Mouse (Mus musculus) midbrain, embryonic 14.5 days (tissue): ENCODE data around the gene Ildr2. TPM values are rescaled to one million over a fixed set of nuclear protein-coding genes. Genes with fewer than 3 reads are reported as not detected.

Experiments
- ATAC-seq: fragments of 200-750 bp; cut with Nextera tagmentation; 2 replicates; pipeline ENCODE4 v1.8.0; 2017; ENCODE audit warnings: moderate number of reproducible peaks, moderate library complexity; ENCODE audit not compliant: low FRiP score, low TSS enrichment
- DNase-seq: peaks from one replicate; pipeline ENCODE4 v3.0.0-alpha.2; 2015
- H3K27ac ChIP-seq: fragments of 300-500 bp; sonication (generic); replicated peaks from 2 replicates; pipeline ENCODE4 v1.5.1; 2014; ENCODE audit warnings: mild to moderate bottlenecking, low read depth, low read length, moderate library complexity
- H3K27me3 ChIP-seq: fragments of 300-500 bp; sonication (generic); 2 replicates; pipeline ENCODE4 v1.6.1; 2014; ENCODE audit warnings: low read length, control low read depth, mixed read lengths; ENCODE audit not compliant: control insufficient read depth, insufficient read depth
- H3K36me3 ChIP-seq: fragments of 300-500 bp; sonication (generic); 2 replicates; pipeline ENCODE4 v1.6.1; 2014; ENCODE audit warnings: low read length, control low read depth; ENCODE audit not compliant: control insufficient read depth, insufficient read depth
- H3K4me1 ChIP-seq: fragments of 300-500 bp; sonication (generic); 2 replicates; pipeline ENCODE4 v1.6.1; 2014; ENCODE audit warnings: mild to moderate bottlenecking, antibody characterized with exemption, low read length, control low read depth; ENCODE audit not compliant: control insufficient read depth, insufficient read depth
- H3K4me2 ChIP-seq: fragments of 300-500 bp; sonication (generic); 2 replicates; pipeline ENCODE4 v1.6.1; 2014; ENCODE audit warnings: mild to moderate bottlenecking, low read length, moderate library complexity
- H3K4me3 ChIP-seq: fragments of 300-500 bp; sonication (generic); replicated peaks from 2 replicates; pipeline ENCODE4 v1.5.1; 2014; ENCODE audit warnings: low read depth, low read length
- H3K9ac ChIP-seq: fragments of 300-500 bp; sonication (generic); replicated peaks from 2 replicates; pipeline ENCODE4 v1.6.1; 2014; ENCODE audit warnings: mild to moderate bottlenecking, low read length, moderate library complexity
- H3K9me3 ChIP-seq: fragments of 300-500 bp; sonication (generic); 2 replicates; pipeline ENCODE4 v1.6.1; 2016; ENCODE audit warnings: low read length, control low read depth, mixed read lengths; ENCODE audit not compliant: control insufficient read depth
- WGBS: fragments of 180-500 bp; shearing (Covaris S2); extraction: QIAGEN DNeasy Blood & Tissue Kit; methylation state at CpG from one replicate; pipeline ENCODE4 v1.1.7; 2014; 5-methylcytosine and 5-hydroxymethylcytosine counted together
- polyA plus RNA-seq: library from polyadenylated mRNA; unstranded; fragments of >200 nt; fragmentation: Nextera tagmentation; extraction: Ambion mirVana; gene quantifications from 2 replicates; pipeline ENCODE4 v1.2.1, GENCODE M21; 2014

Gene Ildr2
- polyA plus RNA-seq, 1 experiment from 2014 or later, result 4.1 TPM

DNA sequence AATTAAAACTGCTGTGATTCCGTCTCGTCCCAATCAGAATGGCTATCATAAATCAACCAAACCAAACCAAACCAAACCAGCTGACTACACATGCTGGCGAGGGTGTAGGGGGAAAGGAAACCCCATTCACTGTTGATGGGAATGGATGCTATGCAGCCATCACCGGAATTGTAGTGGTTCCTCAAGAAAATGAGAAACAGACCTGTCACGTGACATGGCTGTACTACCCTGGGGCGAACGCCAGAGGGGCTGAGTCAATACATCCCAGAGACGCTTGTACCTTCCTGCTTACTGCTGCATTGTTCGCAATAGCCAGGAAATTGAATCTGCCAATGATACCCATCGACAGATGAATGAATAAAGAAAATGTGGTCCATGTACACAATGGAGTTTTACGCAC is 95.8 kb downstream of the Ildr2 start:
- no peak for DNase-seq

DNA sequence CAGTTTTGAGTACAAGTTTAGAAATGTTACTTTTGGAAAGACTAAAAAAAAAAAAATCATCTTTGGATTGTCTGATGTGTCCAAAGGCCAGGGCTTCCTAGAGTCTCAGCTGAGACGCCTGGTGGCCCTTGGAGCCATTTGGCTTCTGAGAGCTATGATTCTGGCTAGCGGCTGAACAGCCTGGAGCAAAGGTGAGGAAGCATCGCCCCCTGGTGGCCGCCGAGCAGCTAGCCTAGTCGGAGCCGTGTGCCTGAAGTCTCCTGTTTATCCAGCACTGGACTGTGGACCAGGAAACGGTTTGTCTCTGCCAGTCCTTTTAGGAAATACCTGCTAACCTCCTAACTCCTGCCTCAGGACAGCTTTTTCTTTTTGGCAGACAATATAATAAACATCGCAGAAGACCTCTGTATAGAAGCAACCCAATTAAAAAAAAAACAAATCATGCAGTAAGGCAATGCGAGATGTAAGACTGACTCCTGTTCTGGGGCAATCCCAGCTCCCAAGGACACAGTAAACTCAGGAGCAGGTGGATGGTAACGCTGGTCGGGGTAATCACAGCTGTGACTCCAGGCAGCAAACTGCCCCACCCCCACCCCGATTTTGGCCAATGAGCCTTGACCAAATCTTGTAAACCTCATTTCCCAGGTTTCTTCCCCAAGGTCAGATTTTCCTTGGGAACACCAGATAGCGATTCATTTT is 106.4 kb downstream of the Ildr2 start:
- no peak overlapping the region for H3K27ac ChIP-seq
- no peaks in the 10 kb centered on the region for H3K9me3 ChIP-seq
- H3K4me3 ChIP-seq, result no peak overlapping the region
- WGBS, result 22% methylated on average over 14 of the region's 14 CpGs
- ATAC-seq (peak; percentile 68), DNase-seq (peak; percentile 86)
- no peaks in the 10 kb centered on the region for H3K4me1 ChIP-seq
- no peaks in the 10 kb centered on the region for H3K27me3 ChIP-seq
- no peaks in the 10 kb centered on the region for H3K36me3 ChIP-seq
- H3K4me2 ChIP-seq, result no peak overlapping the region
- no peak overlapping the region for H3K9ac ChIP-seq

More for the DNA sequence above, 95.8 kb downstream of the Ildr2 start:
- no peaks in the 10 kb centered on the region for H3K9me3 ChIP-seq
- H3K9ac ChIP-seq, result no peak overlapping the region
- H3K36me3 ChIP-seq, result no peaks in the 10 kb centered on the region
- no peaks in the 10 kb centered on the region for H3K27me3 ChIP-seq
- no peaks in the 10 kb centered on the region for H3K4me1 ChIP-seq
- H3K27ac ChIP-seq, result no peak overlapping the region
- WGBS, result 88% methylated on average over 11 of the region's 11 CpGs
- no peak overlapping the region for H3K4me2 ChIP-seq
- no peak overlapping the region for H3K4me3 ChIP-seq
- no peak for ATAC-seq

DNA sequence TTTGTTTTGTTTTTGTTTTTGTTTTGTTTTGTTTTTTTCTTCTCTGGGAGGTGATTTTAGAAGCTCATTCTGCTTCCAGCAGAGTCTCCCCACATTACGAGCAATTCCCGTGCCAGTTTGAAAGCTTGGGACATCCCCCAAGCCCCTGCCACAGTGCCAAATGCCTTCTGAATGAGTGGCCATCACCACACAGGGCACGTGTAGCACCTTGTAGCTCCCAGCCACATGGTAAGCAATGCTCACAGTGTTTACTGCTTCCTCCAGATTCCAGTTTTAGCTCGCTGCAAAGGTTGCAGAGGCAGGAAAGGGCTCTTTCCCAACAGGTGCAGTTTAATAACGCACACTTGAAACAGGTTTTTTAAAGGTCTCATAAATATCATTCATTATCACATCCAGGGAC is 107.0 kb downstream of the Ildr2 start:
- no peak overlapping the region for H3K4me2 ChIP-seq
- DNase-seq, result no peak
- ATAC-seq, result no peak
- H3K4me1 ChIP-seq, result no peaks in the 10 kb centered on the region
- H3K9me3 ChIP-seq, result no peaks in the 10 kb centered on the region
- WGBS, result 82% methylated on average over 5 of the region's 5 CpGs
- no peak overlapping the region for H3K4me3 ChIP-seq
- no peak overlapping the region for H3K27ac ChIP-seq
- no peak overlapping the region for H3K9ac ChIP-seq
- H3K36me3 ChIP-seq, result no peaks in the 10 kb centered on the region
- no peaks in the 10 kb centered on the region for H3K27me3 ChIP-seq

DNA sequence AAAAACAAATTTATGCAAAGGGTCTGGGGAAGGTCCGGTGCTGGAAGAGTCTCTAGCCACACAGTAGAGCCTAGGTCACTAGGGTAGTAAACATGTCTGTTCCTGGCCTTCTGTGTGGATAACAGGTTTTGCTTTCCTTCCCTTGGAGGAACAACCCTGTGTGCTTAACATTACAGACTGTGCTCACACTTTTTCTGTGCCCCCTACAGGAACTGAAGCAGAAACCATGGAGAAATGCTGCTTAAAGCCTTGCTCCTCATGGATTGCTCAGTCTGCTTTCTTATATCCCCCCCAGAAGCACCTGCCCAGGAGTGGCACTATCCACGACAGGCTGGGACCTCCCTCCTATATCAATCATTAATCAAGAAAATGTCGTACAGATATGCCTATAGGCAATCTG is 107.9 kb downstream of the Ildr2 start:
- Histone ChIP-seq H3K4me3 (no peak overlapping the region), H3K27ac (no peak overlapping the region), H3K9me3 (no peaks in the 10 kb centered on the region), H3K4me2 (no peak overlapping the region), H3K4me1 (no peaks in the 10 kb centered on the region), H3K9ac (no peak overlapping the region), H3K36me3 (no peaks in the 10 kb centered on the region), H3K27me3 (no peaks in the 10 kb centered on the region)
- 71% methylated on average over 3 of the region's 3 CpGs for WGBS
- DNase-seq, result no peak
- ATAC-seq, result no peak

DNA sequence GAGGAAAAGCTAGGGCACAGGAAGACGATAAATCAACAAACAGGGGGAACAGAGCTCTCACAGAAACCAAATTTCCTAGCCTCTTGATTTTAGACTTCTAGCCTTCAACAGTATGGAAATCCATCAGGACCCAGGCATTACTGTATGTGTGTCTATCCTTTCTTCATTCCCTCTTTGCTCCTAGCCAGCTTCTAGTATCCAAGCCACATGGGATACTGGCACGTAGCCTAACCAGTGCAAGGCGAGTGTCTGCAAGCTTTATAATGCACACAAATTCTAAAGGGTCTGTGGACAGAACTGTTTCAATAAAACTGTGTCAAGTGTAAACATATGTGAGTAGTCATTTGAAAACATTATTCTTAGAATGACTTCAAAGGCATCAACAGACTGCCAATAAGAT is 108.7 kb downstream of the Ildr2 start:
- H3K4me2 ChIP-seq, result no peak overlapping the region
- no peak for ATAC-seq
- no peak for DNase-seq
- no peaks in the 10 kb centered on the region for H3K27me3 ChIP-seq
- no peak overlapping the region for H3K9ac ChIP-seq
- H3K4me1 ChIP-seq, result no peaks in the 10 kb centered on the region
- WGBS, result 88% methylated on average over 3 of the region's 3 CpGs
- no peak overlapping the region for H3K4me3 ChIP-seq
- no peak overlapping the region for H3K27ac ChIP-seq
- H3K9me3 ChIP-seq, result no peaks in the 10 kb centered on the region
- H3K36me3 ChIP-seq, result no peaks in the 10 kb centered on the region

DNA sequence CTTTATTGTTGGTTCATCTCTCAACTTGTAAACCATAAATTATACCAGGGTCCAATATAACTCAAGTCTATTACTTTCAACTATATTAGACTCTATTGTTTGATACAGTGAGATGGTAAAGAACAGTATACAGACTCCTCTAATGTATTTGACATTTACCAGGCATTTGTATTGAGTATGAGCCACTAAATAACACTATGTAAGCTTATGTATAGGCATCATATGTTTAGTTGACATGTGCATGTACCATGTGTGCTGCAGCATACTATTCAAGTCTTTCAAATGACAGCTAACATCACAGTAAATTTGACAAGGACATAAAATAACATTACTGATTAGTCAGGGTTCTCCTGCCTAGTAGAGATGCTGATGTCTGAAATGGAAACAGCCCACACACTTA is 109.2 kb downstream of the Ildr2 start:
- no peaks in the 10 kb centered on the region for H3K4me1 ChIP-seq
- H3K27me3 ChIP-seq, result no peaks in the 10 kb centered on the region
- no peak overlapping the region for H3K4me3 ChIP-seq
- H3K9me3 ChIP-seq, result no peaks in the 10 kb centered on the region
- no peak for DNase-seq
- H3K9ac ChIP-seq, result no peak overlapping the region
- H3K27ac ChIP-seq, result no peak overlapping the region
- H3K4me2 ChIP-seq, result no peak overlapping the region
- ATAC-seq, result no peak
- H3K36me3 ChIP-seq, result no peaks in the 10 kb centered on the region

Other genes with a start within 250 kb of the Ildr2 start
- 0.51 and 1.00 TPM in 2 replicates for gene Dusp27, start 126.2 kb upstream of the Ildr2 start, polyA plus RNA-seq
- not detected in 2 replicates for gene Gpa33, start 123.9 kb upstream of the Ildr2 start, polyA plus RNA-seq
- gene Mael, start 15.4 kb upstream of the Ildr2 start, polyA plus RNA-seq, result not detected in 2 replicates
- 94.3 and 99.7 TPM in 2 replicates for gene Tada1, start 125.0 kb downstream of the Ildr2 start, polyA plus RNA-seq
- gene Pogk, start 155.7 kb downstream of the Ildr2 start, polyA plus RNA-seq, result 32.2 and 49.0 TPM in 2 replicates
- gene Gm4846, start 243.4 kb downstream of the Ildr2 start, polyA plus RNA-seq, result not detected in 2 replicates